In genomic region chr9:15493235-15493924, GRCm38 (mm10) we compare ENCODE assay signal across 8 mouse cellular contexts. TPM values are rescaled to one million over a fixed set of nuclear protein-coding genes. Genes with fewer than 3 reads are reported as not detected.
DNase-seq lines count a peak whose midpoint lies in the region; ATAC-seq and TF ChIP-seq lines count a peak whose summit lies in the region.

Smco4 (plus strand) TSS chr9:15493432.

- peak within 1 kb of the TSS; percentile 85 for H3K4me3 ChIP-seq in forebrain, embryonic 10.5 days
- peak within 1 kb of the TSS; percentile 85 for H3K4me3 ChIP-seq in heart, embryonic 15.5 days
- H3K4me3 ChIP-seq in neural tube, embryonic 15.5 days (replicated peaks) = peak within 1 kb of the TSS; percentile 79
- peak within 1 kb of the TSS; percentile 53 for H3K4me3 ChIP-seq in thymus, adult 2 months (ENCODE audit: control insufficient read depth, insufficient read depth, low read length)

- H3K27me3 ChIP-seq in forebrain, embryonic 10.5 days (ENCODE audit: poor library complexity, severe bottlenecking) = peaks cover 10% of the 10 kb centered on the region
- H3K27me3 ChIP-seq in heart, embryonic 15.5 days = peaks cover 5% of the 10 kb centered on the region; the same call in 1 of the 2 replicates
- H3K27me3 ChIP-seq in neural tube, embryonic 15.5 days (replicated peaks) = no peaks in the 10 kb centered on the region; the same call in 1 of the 2 replicates
- no peaks in the 10 kb centered on the region for H3K27me3 ChIP-seq in thymus, adult 2 months (ENCODE audit: control insufficient read depth, insufficient read depth, low read length)

- H3K27ac ChIP-seq in forebrain, embryonic 10.5 days = peak within 1 kb of the TSS; percentile 96
- H3K27ac ChIP-seq in heart, embryonic 15.5 days = peak within 1 kb of the TSS; percentile 39
- peak within 1 kb of the TSS; percentile 67 for H3K27ac ChIP-seq in neural tube, embryonic 15.5 days (replicated peaks)
- H3K27ac ChIP-seq in thymus, adult 2 months (ENCODE audit: control insufficient read depth, insufficient read depth, low read length) = no peak within 1 kb of the TSS

- peak within 1 kb of the TSS; percentile 91 for H3K4me2 ChIP-seq in heart, embryonic 15.5 days
- H3K4me2 ChIP-seq in neural tube, embryonic 15.5 days = peak within 1 kb of the TSS; percentile 97

- DNase-seq in brain, embryonic 14.5 days (ENCODE audit: low read depth) = peak; percentile 77
- DNase-seq in forebrain, embryonic 10.5 days (ENCODE audit: extremely low spot score, low spot score) = peak; percentile 68
- peak; percentile 88 for DNase-seq in kidney, postnatal 10 days
- DNase-seq in lung, adult 18-20 months = peak; percentile 77 to 83
- DNase-seq in thymus, adult 2 months = peak; percentile 78

- H3K9me3 ChIP-seq in forebrain, embryonic 10.5 days = no peaks in the 10 kb centered on the region
- no peaks in the 10 kb centered on the region for H3K9me3 ChIP-seq in heart, embryonic 15.5 days (replicated peaks)
- no peaks in the 10 kb centered on the region for H3K9me3 ChIP-seq in neural tube, embryonic 15.5 days (replicated peaks)

- 0 out of 2 replicates have a peak, but pooled peaks have one; percentile 30 for TF ChIP-seq POLR2A in brain, embryonic 14.5 days (IDR thresholded peaks at IDR 0.05; ENCODE audit: borderline replicate concordance, extremely low read depth, insufficient read depth, insufficient read length, poor library complexity, severe bottlenecking)
- TF ChIP-seq POLR2A in thymus, adult 2 months (IDR thresholded peaks at IDR 0.05; ENCODE audit: control insufficient read depth, extremely low read depth, insufficient read depth, low read length, poor library complexity) = no peak; the same call in 1 of the 2 replicates

- H3K4me1 ChIP-seq in forebrain, embryonic 10.5 days = peaks cover 49% of the 10 kb centered on the region
- H3K4me1 ChIP-seq in heart, embryonic 15.5 days (replicated peaks) = peaks cover 27% of the 10 kb centered on the region
- peaks cover 21% of the 10 kb centered on the region for H3K4me1 ChIP-seq in neural tube, embryonic 15.5 days
- H3K4me1 ChIP-seq in thymus, adult 2 months (replicated peaks; ENCODE audit: control insufficient read depth, insufficient read depth, low read length) = peaks cover 8% of the 10 kb centered on the region

- peak; percentile 46; the same call in 1 of the 2 replicates for TF ChIP-seq CTCF in brain, embryonic 14.5 days (IDR thresholded peaks at IDR 0.05; ENCODE audit: borderline replicate concordance, extremely low read depth, insufficient read depth, insufficient read length)
- peak; percentile 75 for TF ChIP-seq CTCF in thymus, adult 2 months (IDR thresholded peaks at IDR 0.05; ENCODE audit: borderline replicate concordance, control insufficient read depth, extremely low read depth, insufficient read depth, low read length, poor library complexity)

- peak; percentile 76 for ATAC-seq in CD4-positive, CD25-positive, alpha-beta regulatory T cell, adult 4 months
- peak; percentile 88 for ATAC-seq in heart, embryonic 15.5 days (replicated peaks; ENCODE audit: insufficient number of reproducible peaks, insufficient read depth, low FRiP score, low read depth)
- peak; percentile 93 for ATAC-seq in neural tube, embryonic 15.5 days (ENCODE audit: low FRiP score)

- WGBS in forebrain, embryonic 10.5 days = under 1% methylated on average over 101 of the region's 101 CpGs
- 2% methylated on average over 46 of the region's 101 CpGs for WGBS in heart, embryonic 15.5 days
- WGBS in neural tube, embryonic 15.5 days = under 1% methylated on average over 70 of the region's 101 CpGs
- 4% methylated on average over 101 of the region's 101 CpGs for WGBS in thymus, adult 2 months

- peak within 1 kb of the TSS; percentile 89 for H3K9ac ChIP-seq in heart, embryonic 15.5 days
- H3K9ac ChIP-seq in neural tube, embryonic 15.5 days (replicated peaks) = peak within 1 kb of the TSS; percentile 69

- no peaks in the 10 kb centered on the region for H3K36me3 ChIP-seq in forebrain, embryonic 10.5 days (replicated peaks)
- H3K36me3 ChIP-seq in heart, embryonic 15.5 days = no peaks in the 10 kb centered on the region
- no peaks in the 10 kb centered on the region for H3K36me3 ChIP-seq in neural tube, embryonic 15.5 days
- H3K36me3 ChIP-seq in thymus, adult 2 months (ENCODE audit: control insufficient read depth, insufficient read depth, low read length) = no peaks in the 10 kb centered on the region

RNA-seq across cellular contexts. Expression of gene Smco4, which starts in this region (rescaled TPM):
- polyA plus RNA-seq in CD4-positive, CD25-positive, alpha-beta regulatory T cell, adult 4 months (2017; shearing (Covaris generic)) = 10 to 100 TPM; 10.5 to 25.1 TPM
- polyA plus RNA-seq in brain, embryonic 14.5 days (2012; rRNA removed) = 6.4 and 8.1 TPM in 2 replicates
- polyA plus RNA-seq in forebrain, embryonic 10.5 days (2016; fragmentation: Nextera tagmentation; extraction: Ambion mirVana) = 2.6 and 3.7 TPM in 2 replicates
- polyA plus RNA-seq in heart, embryonic 15.5 days (2015; fragmentation: Nextera tagmentation; extraction: Ambion mirVana) = 2.1 and 2.2 TPM in 2 replicates
- 0.72 and 1.3 TPM in 2 replicates for polyA plus RNA-seq in neural tube, embryonic 15.5 days (2015; fragmentation: Nextera tagmentation; extraction: Ambion mirVana)
- polyA plus RNA-seq in thymus, adult 2 months (2012; rRNA removed) = 8.8 and 9.6 TPM in 2 replicates
